Mouse (Mus musculus): ENCODE data around the gene Kyat1. TPM values are rescaled to one million over a fixed set of nuclear protein-coding genes. Genes with fewer than 3 reads are reported as not detected.
A peak's percentile ranks its signal among the peaks of the same experiment; 100 is the strongest.
"Not testable (repeated sequence)": the region's sequence is repeated elsewhere in the genome, so short reads cannot be mapped to it uniquely, and the experiment has no call there.

The Kyat1 gene
- polyA plus RNA-seq, 1 experiment = 45.6 TPM

- Histone ChIP-seq H3K4me1 (ENCODE audit: control insufficient read depth, insufficient read depth, low read length) (no peaks in the 10 kb centered on the region), H3K4me3 (replicated peaks; ENCODE audit: insufficient read depth, low read depth, low read length) (no peak overlapping the region), H3K27me3 (ENCODE audit: control insufficient read depth, insufficient read depth, low read length) (no peaks in the 10 kb centered on the region), H3K27ac (ENCODE audit: insufficient read depth, low read length) (no peak overlapping the region)
- TF ChIP-seq POLR2A (IDR thresholded peaks at IDR 0.05; ENCODE audit: borderline replicate concordance, insufficient read depth, low read length) (no peak), CTCF (IDR thresholded peaks at IDR 0.05; ENCODE audit: borderline replicate concordance, insufficient read depth, low read depth, low read length) (no peak)
- no peak for DNase-seq
- WGBS = 51% methylated on average over 9 of the region's 9 CpGs
These were observed 41.2 kb downstream of the Kyat1 start for GRCm38 (mm10) chr2:30164340-30164932.

DNA sequence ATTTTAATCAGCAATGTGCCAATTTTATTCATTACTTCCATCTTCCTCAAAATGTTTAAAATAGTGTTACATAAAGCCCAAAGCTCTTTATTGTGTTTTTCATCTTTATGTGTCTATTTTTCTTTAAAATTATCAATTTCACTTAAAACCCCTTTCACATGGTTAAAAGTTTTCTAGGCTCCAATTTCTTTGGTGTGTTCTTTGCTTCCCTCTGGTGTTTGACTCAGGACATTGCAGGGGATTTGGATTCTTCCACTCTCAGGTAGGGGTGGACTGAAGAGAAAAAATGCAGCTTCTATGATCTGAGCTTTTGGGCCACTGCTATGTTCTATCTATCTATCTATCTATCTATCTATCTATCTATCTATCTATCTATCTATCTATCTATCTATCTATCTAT lies 43.8 kb downstream of the Kyat1 start:
- H3K27ac ChIP-seq (ENCODE audit: insufficient read depth, low read length) = no peak overlapping the region

GRCm38 (mm10) chr2:30159871-30160270 lies 45.8 kb downstream of the Kyat1 start:
- not testable (repeated sequence) for H3K4me1 ChIP-seq (ENCODE audit: control insufficient read depth, insufficient read depth, low read length); H3K4me3 ChIP-seq (replicated peaks; ENCODE audit: insufficient read depth, low read depth, low read length); DNase-seq; H3K27ac ChIP-seq (ENCODE audit: insufficient read depth, low read length); H3K27me3 ChIP-seq (ENCODE audit: control insufficient read depth, insufficient read depth, low read length)
- 48% methylated on average over 8 of the region's 10 CpGs for WGBS

More for the DNA sequence above, 43.8 kb downstream of the Kyat1 start:
- Histone ChIP-seq H3K27me3 (ENCODE audit: control insufficient read depth, insufficient read depth, low read length) (no peaks in the 10 kb centered on the region), H3K4me3 (replicated peaks; ENCODE audit: insufficient read depth, low read depth, low read length) (no peak overlapping the region), H3K4me1 (ENCODE audit: control insufficient read depth, insufficient read depth, low read length) (no peaks in the 10 kb centered on the region)
- TF ChIP-seq CTCF (IDR thresholded peaks at IDR 0.05; ENCODE audit: borderline replicate concordance, insufficient read depth, low read depth, low read length) (peak; percentile 41; the same call in 1 of the 2 replicates), POLR2A (IDR thresholded peaks at IDR 0.05; ENCODE audit: borderline replicate concordance, insufficient read depth, low read length) (no peak)
- peak in 1 of 2 experiments; percentile 41 for DNase-seq

GRCm38 (mm10) chr2:30152616-30153015 lies 53.0 kb downstream of the Kyat1 start:
- no peak for DNase-seq
- 52% methylated on average over 8 of the region's 8 CpGs for WGBS
- H3K4me3 ChIP-seq (replicated peaks; ENCODE audit: insufficient read depth, low read depth, low read length) = no peak overlapping the region
- no peaks in the 10 kb centered on the region; the same call in 1 of the 2 replicates for H3K4me1 ChIP-seq (ENCODE audit: control insufficient read depth, insufficient read depth, low read length)
- H3K27ac ChIP-seq (ENCODE audit: insufficient read depth, low read length) = no peak overlapping the region
- no peak for TF ChIP-seq POLR2A (IDR thresholded peaks at IDR 0.05; ENCODE audit: borderline replicate concordance, insufficient read depth, low read length)
- no peak for TF ChIP-seq CTCF (IDR thresholded peaks at IDR 0.05; ENCODE audit: borderline replicate concordance, insufficient read depth, low read depth, low read length)
- no peaks in the 10 kb centered on the region for H3K27me3 ChIP-seq (ENCODE audit: control insufficient read depth, insufficient read depth, low read length)

- WGBS = 42% methylated on average over 11 of the region's 11 CpGs
- Histone ChIP-seq H3K27ac (ENCODE audit: insufficient read depth, low read length) (no peak overlapping the region), H3K4me1 (ENCODE audit: control insufficient read depth, insufficient read depth, low read length) (no peaks in the 10 kb centered on the region; the same call in 1 of the 2 replicates), H3K4me3 (replicated peaks; ENCODE audit: insufficient read depth, low read depth, low read length) (no peak overlapping the region), H3K27me3 (ENCODE audit: control insufficient read depth, insufficient read depth, low read length) (no peaks in the 10 kb centered on the region)
- DNase-seq = no peak
- no peak for TF ChIP-seq CTCF (IDR thresholded peaks at IDR 0.05; ENCODE audit: borderline replicate concordance, insufficient read depth, low read depth, low read length)
- no peak for TF ChIP-seq POLR2A (IDR thresholded peaks at IDR 0.05; ENCODE audit: borderline replicate concordance, insufficient read depth, low read length)
These were observed 53.8 kb downstream of the Kyat1 start for GRCm38 (mm10) chr2:30151840-30152239.

DNA sequence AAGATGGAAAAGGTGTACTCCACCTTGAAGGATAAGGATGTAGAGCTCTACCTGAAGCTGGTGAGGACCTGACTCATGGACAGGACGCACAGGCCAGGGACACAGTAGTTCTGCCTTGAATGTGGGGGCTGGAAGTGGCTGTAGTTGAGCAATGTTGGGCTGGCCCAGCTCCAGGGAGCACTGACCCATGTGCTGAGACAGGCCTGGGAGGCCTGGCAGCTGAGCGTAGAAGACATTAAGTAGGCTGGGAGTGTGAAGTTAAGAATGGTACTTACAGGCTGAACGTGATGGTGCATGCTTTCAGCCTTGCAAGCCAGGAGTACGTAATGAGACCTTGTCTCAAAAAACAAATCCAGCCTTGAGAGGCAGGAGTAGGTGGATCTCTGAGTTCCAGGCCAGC lies 58.2 kb downstream of the Kyat1 start:
- H3K4me3 ChIP-seq (replicated peaks; ENCODE audit: insufficient read depth, low read depth, low read length) = no peak overlapping the region
- H3K27me3 ChIP-seq (ENCODE audit: control insufficient read depth, insufficient read depth, low read length) = no peaks in the 10 kb centered on the region
- no peak for DNase-seq
- no peak overlapping the region for H3K27ac ChIP-seq (ENCODE audit: insufficient read depth, low read length)
- no peak for TF ChIP-seq CTCF (IDR thresholded peaks at IDR 0.05; ENCODE audit: borderline replicate concordance, insufficient read depth, low read depth, low read length)
- TF ChIP-seq POLR2A (IDR thresholded peaks at IDR 0.05; ENCODE audit: borderline replicate concordance, insufficient read depth, low read length) = no peak
- WGBS = 72% methylated on average over 4 of the region's 4 CpGs
- H3K4me1 ChIP-seq (ENCODE audit: control insufficient read depth, insufficient read depth, low read length) = 0 out of 2 replicates have a peak, but pooled peaks cover 3% of the 10 kb centered on the region

DNA sequence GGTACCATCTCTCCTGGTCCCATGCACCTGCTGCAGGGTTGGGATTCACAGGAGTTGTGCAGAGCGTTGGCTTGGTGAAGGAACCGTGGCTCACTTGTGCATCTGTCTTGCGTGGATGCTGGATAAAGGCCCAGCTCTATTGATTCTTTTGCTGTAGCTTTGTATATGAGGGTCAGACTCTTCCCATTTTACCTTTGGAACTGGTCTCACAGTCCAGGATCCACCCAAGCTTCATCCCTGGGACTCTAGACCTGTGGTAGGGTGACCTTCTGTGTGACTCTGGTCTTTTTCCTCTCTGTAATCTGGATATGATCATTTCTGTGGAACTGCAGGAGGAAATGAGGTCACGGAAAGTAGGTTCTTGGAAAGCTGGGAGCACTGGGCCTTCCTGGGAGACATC lies 61.2 kb downstream of the Kyat1 start:
- TF ChIP-seq CTCF (IDR thresholded peaks at IDR 0.05; ENCODE audit: borderline replicate concordance, insufficient read depth, low read depth, low read length) = no peak
- TF ChIP-seq POLR2A (IDR thresholded peaks at IDR 0.05; ENCODE audit: borderline replicate concordance, insufficient read depth, low read length) = no peak
- DNase-seq = no peak
- peaks cover 14% of the 10 kb centered on the region for H3K4me1 ChIP-seq (ENCODE audit: control insufficient read depth, insufficient read depth, low read length)
- no peak overlapping the region for H3K4me3 ChIP-seq (replicated peaks; ENCODE audit: insufficient read depth, low read depth, low read length)
- WGBS = 92% methylated on average over 4 of the region's 4 CpGs
- no peaks in the 10 kb centered on the region for H3K27me3 ChIP-seq (ENCODE audit: control insufficient read depth, insufficient read depth, low read length)
- H3K27ac ChIP-seq (ENCODE audit: insufficient read depth, low read length) = no peak overlapping the region

DNA sequence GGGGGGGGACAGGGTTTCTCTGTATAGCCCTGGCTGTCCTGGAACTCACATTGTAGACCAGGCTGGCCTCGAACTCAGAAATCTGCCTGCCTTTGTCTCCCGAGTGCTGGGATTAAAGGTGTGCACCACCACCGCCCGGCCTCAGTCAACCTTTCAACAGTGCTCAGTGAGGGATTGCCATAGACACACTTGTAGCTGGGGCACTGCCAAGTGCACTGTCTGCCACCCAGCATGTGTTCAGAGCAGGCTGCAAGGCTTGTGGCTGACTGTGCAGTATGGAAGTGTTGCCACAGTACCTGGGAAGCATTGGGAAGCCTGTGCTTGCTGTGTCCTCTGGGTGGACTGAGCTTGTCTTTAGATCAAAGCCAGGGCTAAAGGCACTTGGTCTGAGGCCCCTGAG lies 65.6 kb downstream of the Kyat1 start:
- DNase-seq = peak; percentile 78 to 87
- WGBS = 26% methylated on average over 4 of the region's 4 CpGs
- H3K27ac ChIP-seq (ENCODE audit: insufficient read depth, low read length); H3K27me3 ChIP-seq (ENCODE audit: control insufficient read depth, insufficient read depth, low read length); H3K4me3 ChIP-seq (replicated peaks; ENCODE audit: insufficient read depth, low read depth, low read length): not testable (repeated sequence)
- peaks cover 17% of the 10 kb centered on the region for H3K4me1 ChIP-seq (ENCODE audit: control insufficient read depth, insufficient read depth, low read length)
